ENCODE assay signal across 9 mouse cellular contexts in the genomic region with DNA sequence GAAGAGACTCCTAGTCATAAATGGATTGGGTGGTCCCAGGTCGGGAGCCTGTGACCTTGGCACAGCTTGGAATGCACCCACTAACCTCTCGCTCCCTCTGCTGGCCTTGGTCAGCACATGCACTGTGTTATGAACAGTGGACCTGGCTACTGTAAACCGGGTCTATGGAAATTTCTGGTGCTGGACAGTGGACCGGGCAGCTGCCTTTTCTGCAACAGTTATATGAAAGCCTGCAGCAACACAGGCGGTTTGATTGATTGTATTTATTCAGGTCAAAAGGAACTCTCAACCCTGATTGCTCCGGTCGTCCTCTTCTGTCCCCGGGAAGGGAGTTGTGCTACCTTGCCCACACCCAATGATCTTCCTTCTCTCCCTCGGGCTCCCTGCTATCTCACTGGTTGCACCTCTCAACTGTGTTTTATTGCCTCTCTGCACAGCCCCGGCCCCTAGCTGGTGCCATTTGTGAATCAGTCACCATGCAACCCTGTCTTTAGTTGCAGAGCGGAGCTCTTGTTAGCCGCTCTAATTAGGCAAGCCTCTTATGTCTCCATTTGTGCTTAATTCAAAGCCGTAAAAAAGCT.
A peak's percentile ranks its signal among the peaks of the same experiment; 100 is the strongest.
DNase-seq lines count a peak whose midpoint lies in the region; ATAC-seq lines count a peak whose summit lies in the region.
"Had no signal": no experiment of that assay in that cellular context is flagged by ENCODE, and none has a peak within 500 bp of the region (broad histone marks: within the 10 kb centered on the region; RNA-seq: fewer than 3 reads in every experiment).

No protein-coding gene starts in this region.

- H3K4me1 ChIP-seq in embryonic facial prominence, embryonic 12.5 days, result peaks cover 18% of the 10 kb centered on the region
- H3K4me1 ChIP-seq: liver, embryonic 15.5 days had no signal

- 50% methylated on average over 13 of the region's 13 CpGs for WGBS in embryonic facial prominence, embryonic 12.5 days

- H3K4me2 ChIP-seq in embryonic facial prominence, embryonic 12.5 days (replicated peaks), result peak overlapping the region; percentile 33; the same call in 1 of the 2 replicates
- H3K4me2 ChIP-seq: liver, embryonic 15.5 days had no signal

- H3K27ac ChIP-seq in embryonic facial prominence, embryonic 12.5 days, result no peak overlapping the region
- H3K27ac ChIP-seq: liver, embryonic 15.5 days had no signal

- H3K27me3 ChIP-seq in embryonic facial prominence, embryonic 12.5 days, result no peaks in the 10 kb centered on the region
- H3K27me3 ChIP-seq: liver, embryonic 15.5 days had no signal

- intact Hi-C loops in heart, postnatal 25 days (cut with DNase I), result loop anchor here (2.0 to 5.0 kb wide), 3 partner anchors 113 to 320 kb away; no protein-coding TSS in a partner anchor

- H3K9ac ChIP-seq in embryonic facial prominence, embryonic 12.5 days, result no peak overlapping the region
- H3K9ac ChIP-seq: liver, embryonic 15.5 days had no signal

- H3K9me3 ChIP-seq in embryonic facial prominence, embryonic 12.5 days, result no peaks in the 10 kb centered on the region
- H3K9me3 ChIP-seq: liver, embryonic 15.5 days had no signal

- DNase-seq in heart, adult 18-20 months, result peak; percentile 36 to 55
- no peak for DNase-seq in heart, postnatal 25 days (ENCODE audit: low spot score)
- DNase-seq in adrenal gland, postnatal 4 days (ENCODE audit: low spot score in 2 of 2), result peak; percentile 4 to 11
- DNase-seq in layer of hippocampus, postnatal 10 days (ENCODE audit: low spot score in 2 of 2), result peak; percentile 28 to 49

- peak; percentile 82; the same call in 1 of the 2 replicates for ATAC-seq in embryonic facial prominence, embryonic 12.5 days (ENCODE audit: insufficient number of reproducible peaks, insufficient read depth, low FRiP score, low TSS enrichment)
- peak; percentile 75 for ATAC-seq in hematopoietic stem cell, adult 5-6 weeks (replicated peaks in 1 of 2; ENCODE audit: insufficient read depth in 1 of 2, low FRiP score in 2 of 2, low TSS enrichment in 1 of 2, low read depth in 1 of 2, poor library complexity in 2 of 2, severe bottlenecking in 2 of 2)
- ATAC-seq in megakaryocyte-erythroid progenitor cell, adult 5-6 weeks (replicated peaks; ENCODE audit: low FRiP score, low TSS enrichment, poor library complexity, severe bottlenecking), result 0 out of 2 replicates have a peak, but pooled peaks have one; percentile 52
- no peak for ATAC-seq in erythroblast, adult 5-6 weeks (replicated peaks; ENCODE audit: low FRiP score, poor library complexity, severe bottlenecking)

- no peaks in the 10 kb centered on the region for H3K36me3 ChIP-seq in embryonic facial prominence, embryonic 12.5 days
- H3K36me3 ChIP-seq: liver, embryonic 15.5 days had no signal

- H3K4me3 ChIP-seq in embryonic facial prominence, embryonic 12.5 days, result no peak overlapping the region
- H3K4me3 ChIP-seq: liver, embryonic 15.5 days had no signal
